11 mouse cellular contexts compared by ENCODE assay signal in the genomic region with DNA sequence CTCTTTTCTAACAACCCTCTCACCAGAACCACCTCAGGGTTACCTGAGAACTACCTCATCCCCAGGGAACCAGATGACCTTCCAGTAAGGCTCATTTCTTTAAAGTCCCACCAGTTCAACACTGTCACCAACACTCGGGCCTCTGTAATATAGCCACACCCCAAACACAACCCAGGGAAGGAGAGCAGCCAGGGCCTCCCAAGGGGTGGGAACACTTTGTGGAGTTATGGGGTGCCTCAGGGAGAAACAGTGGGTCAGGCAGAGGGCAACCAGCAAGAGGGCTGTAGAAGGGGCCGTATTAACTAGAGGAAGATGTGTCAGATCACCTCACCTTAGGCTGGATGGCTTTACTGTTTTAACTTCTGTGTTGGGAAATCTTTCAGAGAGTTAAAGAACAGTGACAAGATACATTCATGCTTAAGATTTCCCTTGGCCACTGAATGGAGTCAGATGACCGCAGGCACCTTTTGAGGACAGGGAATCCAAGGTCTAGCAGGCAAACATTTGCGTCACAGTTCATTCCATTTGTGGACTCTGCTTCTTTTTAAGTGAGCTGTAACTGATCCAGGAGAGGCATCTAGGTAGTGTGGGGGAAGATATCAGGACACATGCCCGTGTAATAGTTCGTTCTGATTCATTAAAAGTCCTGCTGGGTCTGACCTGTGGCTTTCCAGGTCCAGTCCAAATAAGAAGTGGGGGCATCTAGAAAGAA.
A peak's percentile ranks its signal among the peaks of the same experiment; 100 is the strongest.
DNase-seq lines count a peak whose midpoint lies in the region; ATAC-seq and TF ChIP-seq lines count a peak whose summit lies in the region.
"Had no signal": no experiment of that assay in that cellular context is flagged by ENCODE, and none has a peak within 500 bp of the region (broad histone marks: within the 10 kb centered on the region; RNA-seq: fewer than 3 reads in every experiment).

No protein-coding gene starts in this region.

- no peak overlapping the region for H3K9ac ChIP-seq in heart, embryonic 12.5 days
- no peak overlapping the region; the same call in 1 of the 2 replicates for H3K9ac ChIP-seq in forebrain, embryonic 15.5 days (replicated peaks)
- peak overlapping the region; percentile 21; the same call in 1 of the 2 replicates for H3K9ac ChIP-seq in limb, embryonic 13.5 days

- H3K27ac ChIP-seq in heart, embryonic 10.5 days, result no peak overlapping the region
- no peak overlapping the region for H3K27ac ChIP-seq in heart, embryonic 12.5 days (ENCODE audit: poor library complexity, severe bottlenecking)
- H3K27ac ChIP-seq in forebrain, embryonic 15.5 days (replicated peaks), result no peak overlapping the region
- no peak overlapping the region for H3K27ac ChIP-seq in limb, embryonic 13.5 days

- H3K27me3 ChIP-seq in heart, embryonic 10.5 days (ENCODE audit: insufficient read depth, poor library complexity, severe bottlenecking), result peaks cover 11% of the 10 kb centered on the region; the same call in 1 of the 2 replicates
- no peaks in the 10 kb centered on the region for H3K27me3 ChIP-seq in heart, embryonic 12.5 days (replicated peaks)
- H3K27me3 ChIP-seq in E14TG2a.4 (ENCODE audit: insufficient read depth, low read length), result peaks cover 7% of the 10 kb centered on the region; the same call in 1 of the 2 replicates
- H3K27me3 ChIP-seq in forebrain, embryonic 15.5 days, result no peaks in the 10 kb centered on the region
- H3K27me3 ChIP-seq in limb, embryonic 13.5 days, result no peaks in the 10 kb centered on the region

- ATAC-seq in heart, embryonic 12.5 days (ENCODE audit: insufficient number of reproducible peaks, low FRiP score), result no peak
- no peak for ATAC-seq in forebrain, embryonic 15.5 days (replicated peaks)
- ATAC-seq in limb, embryonic 13.5 days (ENCODE audit: low FRiP score, low read depth), result no peak

- H3K4me2 ChIP-seq in heart, embryonic 12.5 days, result no peak overlapping the region; the same call in 1 of the 2 replicates
- H3K4me2 ChIP-seq in forebrain, embryonic 15.5 days (replicated peaks), result peak overlapping the region; percentile 85; the same call in 1 of the 2 replicates
- H3K4me2 ChIP-seq in limb, embryonic 13.5 days (replicated peaks), result peak overlapping the region; percentile 81

- H3K4me3 ChIP-seq in heart, embryonic 10.5 days, result peak overlapping the region; percentile 62; the same call in 1 of the 2 replicates
- no peak overlapping the region for H3K4me3 ChIP-seq in heart, embryonic 12.5 days
- H3K4me3 ChIP-seq in E14TG2a.4 (replicated peaks; ENCODE audit: low read length), result peak overlapping the region; percentile 79
- H3K4me3 ChIP-seq in forebrain, embryonic 15.5 days, result no peak overlapping the region
- peak overlapping the region; percentile 51 for H3K4me3 ChIP-seq in limb, embryonic 13.5 days

- peaks cover 19% of the 10 kb centered on the region for H3K4me1 ChIP-seq in heart, embryonic 10.5 days
- H3K4me1 ChIP-seq in heart, embryonic 12.5 days (replicated peaks), result peaks cover 8% of the 10 kb centered on the region
- peaks cover 22% of the 10 kb centered on the region for H3K4me1 ChIP-seq in E14TG2a.4 (replicated peaks; ENCODE audit: low read depth, low read length)
- H3K4me1 ChIP-seq in forebrain, embryonic 15.5 days, result peaks cover 10% of the 10 kb centered on the region
- peaks cover 11% of the 10 kb centered on the region; the same call in 1 of the 2 replicates for H3K4me1 ChIP-seq in limb, embryonic 13.5 days

- peak; percentile 54 for DNase-seq in heart, embryonic 10.5 days (ENCODE audit: low spot score)
- DNase-seq in right cerebral cortex, postnatal 36 days (ENCODE audit: low spot score in 2 of 2), result no peak
- DNase-seq in spleen, postnatal 36 days (ENCODE audit: low spot score in 2 of 2), result no peak
- no peak for DNase-seq in layer of hippocampus, adult 9-10 months (ENCODE audit: low spot score)
- DNase-seq: cerebellum, adult 11-12 months; gastrocnemius, postnatal 25 days; layer of hippocampus, adult 9-11 months had no signal

- H3K9me3 ChIP-seq in heart, embryonic 10.5 days, result no peaks in the 10 kb centered on the region
- H3K9me3 ChIP-seq in heart, embryonic 12.5 days (replicated peaks), result no peaks in the 10 kb centered on the region
- H3K9me3 ChIP-seq in E14TG2a.4 (ENCODE audit: low read length), result peaks cover 17% of the 10 kb centered on the region
- no peaks in the 10 kb centered on the region for H3K9me3 ChIP-seq in forebrain, embryonic 15.5 days
- no peaks in the 10 kb centered on the region for H3K9me3 ChIP-seq in limb, embryonic 13.5 days

- WGBS in heart, embryonic 10.5 days, result 86% methylated on average over 6 of the region's 6 CpGs
- 87% methylated on average over 6 of the region's 6 CpGs for WGBS in heart, embryonic 12.5 days
- 94% methylated on average over 6 of the region's 6 CpGs for WGBS in forebrain, embryonic 15.5 days
- 76% methylated on average over 6 of the region's 6 CpGs for WGBS in limb, embryonic 13.5 days

- H3K36me3 ChIP-seq in heart, embryonic 10.5 days, result no peaks in the 10 kb centered on the region
- H3K36me3 ChIP-seq in heart, embryonic 12.5 days, result no peaks in the 10 kb centered on the region
- H3K36me3 ChIP-seq in E14TG2a.4 (ENCODE audit: insufficient read depth, low read length), result no peaks in the 10 kb centered on the region
- no peaks in the 10 kb centered on the region for H3K36me3 ChIP-seq in forebrain, embryonic 15.5 days
- H3K36me3 ChIP-seq in limb, embryonic 13.5 days, result no peaks in the 10 kb centered on the region

- no peak for TF ChIP-seq CTCF in E14TG2a.4 (conservative IDR thresholded peaks at IDR 0.05; ENCODE audit: low read length)

Comparison
In these comparisons a context has a peak if more than half of its experiments do, and no peak if none do; other contexts are left out.
1. H3K4me3 ChIP-seq: peak in heart, embryonic 10.5 days (single experiment), E14TG2a.4 (single experiment) and limb, embryonic 13.5 days (single experiment); none in heart, embryonic 12.5 days (single experiment) and forebrain, embryonic 15.5 days (single experiment).